Mouse (Mus musculus) heart, postnatal 0 days (tissue): Measurements from ENCODE around the gene Prr5l.

Experiments used
- CTCF ChIP-seq: IDR thresholded peaks from 2 replicates; pipeline ENCODE4 v1.5.1; 2016; ENCODE audit warnings: antibody characterized with exemption, control low read depth, low read depth
- EP300 ChIP-seq: IDR thresholded peaks from 2 replicates; pipeline ENCODE4 v1.6.1; 2016; ENCODE audit warnings: antibody characterized with exemption, low read depth

- TF ChIP-seq CTCF (no peak), EP300 (no peak)
Observed at GRCm38 (mm10) chr2:101673547-101673946, 209.3 kb downstream of the Prr5l start.
